Mouse (Mus musculus): ENCODE results near the gene Bmp4.

Bmp4 gene

GRCm38 (mm10) chr14:46389438-46390248, 826 bp downstream of the Bmp4 start:
- no peak for TF ChIP-seq GATA4 (IDR thresholded peaks at IDR 0.05; ENCODE audit: insufficient replicate concordance, low read length)

- TF ChIP-seq GATA4 (IDR thresholded peaks at IDR 0.05; ENCODE audit: insufficient replicate concordance, low read length): no peak; the same call in 1 of the 2 replicates
Observed at GRCm38 (mm10) chr14:46388636-46389035, 1.8 kb downstream of the Bmp4 start.

GRCm38 (mm10) chr14:46387821-46388481, 2.5 kb downstream of the Bmp4 start:
- TF ChIP-seq GATA4 (IDR thresholded peaks at IDR 0.05; ENCODE audit: insufficient replicate concordance, low read length): no peak

GRCm38 (mm10) chr14:46387357-46387671, 3.2 kb downstream of the Bmp4 start:
- no peak for TF ChIP-seq GATA4 (IDR thresholded peaks at IDR 0.05; ENCODE audit: insufficient replicate concordance, low read length)

GRCm38 (mm10) chr14:46386478-46387356, 3.8 kb downstream of the Bmp4 start:
- no peak for TF ChIP-seq GATA4 (IDR thresholded peaks at IDR 0.05; ENCODE audit: insufficient replicate concordance, low read length)

- no peak for TF ChIP-seq GATA4 (IDR thresholded peaks at IDR 0.05; ENCODE audit: insufficient replicate concordance, low read length)
Observed at GRCm38 (mm10) chr14:46385701-46386477, 4.6 kb downstream of the Bmp4 start.

- no peak for TF ChIP-seq GATA4 (IDR thresholded peaks at IDR 0.05; ENCODE audit: insufficient replicate concordance, low read length)
Observed at GRCm38 (mm10) chr14:46384946-46385691, 5.3 kb downstream of the Bmp4 start.

GRCm38 (mm10) chr14:46381457-46381856, 9.0 kb downstream of the Bmp4 start:
- no peak for TF ChIP-seq GATA4 (IDR thresholded peaks at IDR 0.05; ENCODE audit: insufficient replicate concordance, low read length)

- no peak for TF ChIP-seq GATA4 (IDR thresholded peaks at IDR 0.05; ENCODE audit: insufficient replicate concordance, low read length)
Observed at GRCm38 (mm10) chr14:46380286-46380721, 10.2 kb downstream of the Bmp4 start.

- TF ChIP-seq GATA4 (IDR thresholded peaks at IDR 0.05; ENCODE audit: insufficient replicate concordance, low read length): no peak
Observed at GRCm38 (mm10) chr14:46379285-46379684, 11.2 kb downstream of the Bmp4 start, which contains the start of gene Gm15217. Gene Gm15217, plus strand, starts transcription at chr14:46379414.

- no peak for TF ChIP-seq GATA4 (IDR thresholded peaks at IDR 0.05; ENCODE audit: insufficient replicate concordance, low read length)
Observed at GRCm38 (mm10) chr14:46375796-46376195, 14.7 kb downstream of the Bmp4 start.

- no peak for TF ChIP-seq GATA4 (IDR thresholded peaks at IDR 0.05; ENCODE audit: insufficient replicate concordance, low read length)
Observed at GRCm38 (mm10) chr14:46372452-46372851, 18.0 kb downstream of the Bmp4 start.

- no peak for TF ChIP-seq GATA4 (IDR thresholded peaks at IDR 0.05; ENCODE audit: insufficient replicate concordance, low read length)
Observed at GRCm38 (mm10) chr14:46363209-46363608, 27.3 kb downstream of the Bmp4 start.

GRCm38 (mm10) chr14:46357696-46358095, 32.8 kb downstream of the Bmp4 start:
- TF ChIP-seq GATA4 (IDR thresholded peaks at IDR 0.05; ENCODE audit: insufficient replicate concordance, low read length): no peak
